Mouse (Mus musculus): ENCODE data around the gene Dnal4. TPM values are rescaled to one million over a fixed set of nuclear protein-coding genes. Genes with fewer than 3 reads are reported as not detected.
"Not testable (repeated sequence)": the region's sequence is repeated elsewhere in the genome, so short reads cannot be mapped to it uniquely, and the experiment has no call there.

The Dnal4 gene
- polyA plus RNA-seq, 2 experiments = 60.9 to 70.2 TPM

- no peak overlapping the region for H3K27ac ChIP-seq (replicated peaks; ENCODE audit: low read depth, low read length)
- TF ChIP-seq POLR2A (IDR thresholded peaks at IDR 0.05; ENCODE audit: borderline replicate concordance, extremely low read depth, insufficient read depth, insufficient read length) = no peak
- H3K4me1 ChIP-seq (ENCODE audit: control insufficient read depth, insufficient read depth, low read length) = peaks cover 7% of the 10 kb centered on the region; the same call in 1 of the 2 replicates
- H3K9me3 ChIP-seq (ENCODE audit: control insufficient read depth, low read length) = no peaks in the 10 kb centered on the region
- DNase-seq (ENCODE audit: low spot score) = peak; percentile 23
- H3K9ac ChIP-seq (ENCODE audit: low read depth, low read length, severe bottlenecking) = no peak overlapping the region
- ATAC-seq (ENCODE audit: low FRiP score, low read depth) = no peak
- WGBS = 70% methylated on average over 19 of the region's 19 CpGs
- H3K4me3 ChIP-seq (replicated peaks; ENCODE audit: low read length) = no peak overlapping the region
- H3K36me3 ChIP-seq (ENCODE audit: control insufficient read depth, insufficient read depth, low read length) = peaks cover 56% of the 10 kb centered on the region
- H3K4me2 ChIP-seq (replicated peaks; ENCODE audit: low read depth, low read length, severe bottlenecking) = no peak overlapping the region
- no peaks in the 10 kb centered on the region for H3K27me3 ChIP-seq (ENCODE audit: control insufficient read depth, insufficient read depth, low read length)
Measured at GRCm38 (mm10) chr15:79823588-79824280, 46.1 kb upstream of the Dnal4 start.

GRCm38 (mm10) chr15:79822265-79823199 is 44.9 kb upstream of the Dnal4 start:
- H3K4me3 ChIP-seq (replicated peaks; ENCODE audit: low read length) = no peak overlapping the region
- no peak overlapping the region for H3K4me2 ChIP-seq (replicated peaks; ENCODE audit: low read depth, low read length, severe bottlenecking)
- no peak overlapping the region for H3K27ac ChIP-seq (replicated peaks; ENCODE audit: low read depth, low read length)
- WGBS = 51% methylated on average over 13 of the region's 13 CpGs
- peaks cover 4% of the 10 kb centered on the region; the same call in 1 of the 2 replicates for H3K4me1 ChIP-seq (ENCODE audit: control insufficient read depth, insufficient read depth, low read length)
- peaks cover 44% of the 10 kb centered on the region for H3K36me3 ChIP-seq (ENCODE audit: control insufficient read depth, insufficient read depth, low read length)
- no peak for TF ChIP-seq POLR2A (IDR thresholded peaks at IDR 0.05; ENCODE audit: borderline replicate concordance, extremely low read depth, insufficient read depth, insufficient read length)
- no peak for DNase-seq (ENCODE audit: low spot score)
- no peak for ATAC-seq (ENCODE audit: low FRiP score, low read depth)
- H3K27me3 ChIP-seq (ENCODE audit: control insufficient read depth, insufficient read depth, low read length) = no peaks in the 10 kb centered on the region
- H3K9ac ChIP-seq (ENCODE audit: low read depth, low read length, severe bottlenecking) = no peak overlapping the region
- H3K9me3 ChIP-seq (ENCODE audit: control insufficient read depth, low read length) = no peaks in the 10 kb centered on the region

GRCm38 (mm10) chr15:79818325-79818724 is 40.7 kb upstream of the Dnal4 start:
- ATAC-seq (ENCODE audit: low FRiP score, low read depth) = no peak
- no peaks in the 10 kb centered on the region for H3K4me1 ChIP-seq (ENCODE audit: control insufficient read depth, insufficient read depth, low read length)
- H3K27ac ChIP-seq (replicated peaks; ENCODE audit: low read depth, low read length) = no peak overlapping the region
- H3K4me2 ChIP-seq (replicated peaks; ENCODE audit: low read depth, low read length, severe bottlenecking) = no peak overlapping the region
- no peak for TF ChIP-seq POLR2A (IDR thresholded peaks at IDR 0.05; ENCODE audit: borderline replicate concordance, extremely low read depth, insufficient read depth, insufficient read length)
- H3K9me3 ChIP-seq (ENCODE audit: control insufficient read depth, low read length) = no peaks in the 10 kb centered on the region
- no peaks in the 10 kb centered on the region for H3K27me3 ChIP-seq (ENCODE audit: control insufficient read depth, insufficient read depth, low read length)
- peaks cover 8% of the 10 kb centered on the region for H3K36me3 ChIP-seq (ENCODE audit: control insufficient read depth, insufficient read depth, low read length)
- DNase-seq (ENCODE audit: low spot score) = no peak
- WGBS = 89% methylated on average over 4 of the region's 4 CpGs
- H3K4me3 ChIP-seq (replicated peaks; ENCODE audit: low read length) = no peak overlapping the region
- no peak overlapping the region for H3K9ac ChIP-seq (ENCODE audit: low read depth, low read length, severe bottlenecking)

GRCm38 (mm10) chr15:79813666-79814258 is 36.1 kb upstream of the Dnal4 start:
- WGBS = 46% methylated on average over 8 of the region's 8 CpGs
- Histone ChIP-seq H3K4me1 (ENCODE audit: control insufficient read depth, insufficient read depth, low read length) (no peaks in the 10 kb centered on the region), H3K27me3 (ENCODE audit: control insufficient read depth, insufficient read depth, low read length) (no peaks in the 10 kb centered on the region), H3K4me3 (replicated peaks; ENCODE audit: low read length) (no peak overlapping the region), H3K4me2 (replicated peaks; ENCODE audit: low read depth, low read length, severe bottlenecking) (no peak overlapping the region), H3K9me3 (ENCODE audit: control insufficient read depth, low read length) (no peaks in the 10 kb centered on the region), H3K27ac (replicated peaks; ENCODE audit: low read depth, low read length) (no peak overlapping the region), H3K9ac (ENCODE audit: low read depth, low read length, severe bottlenecking) (no peak overlapping the region), H3K36me3 (ENCODE audit: control insufficient read depth, insufficient read depth, low read length) (no peaks in the 10 kb centered on the region)
- DNase-seq (ENCODE audit: low spot score) (no peak), ATAC-seq (ENCODE audit: low FRiP score, low read depth) (no peak)
- TF ChIP-seq POLR2A (IDR thresholded peaks at IDR 0.05; ENCODE audit: borderline replicate concordance, extremely low read depth, insufficient read depth, insufficient read length) = no peak

- not testable (repeated sequence) for H3K4me1 ChIP-seq (ENCODE audit: control insufficient read depth, insufficient read depth, low read length); ATAC-seq (ENCODE audit: low FRiP score, low read depth); H3K27ac ChIP-seq (replicated peaks; ENCODE audit: low read depth, low read length); H3K4me3 ChIP-seq (replicated peaks; ENCODE audit: low read length); H3K36me3 ChIP-seq (ENCODE audit: control insufficient read depth, insufficient read depth, low read length); H3K4me2 ChIP-seq (replicated peaks; ENCODE audit: low read depth, low read length, severe bottlenecking); DNase-seq (ENCODE audit: low spot score); H3K27me3 ChIP-seq (ENCODE audit: control insufficient read depth, insufficient read depth, low read length); H3K9me3 ChIP-seq (ENCODE audit: control insufficient read depth, low read length); H3K9ac ChIP-seq (ENCODE audit: low read depth, low read length, severe bottlenecking)
- 50% methylated on average over 2 of the region's 2 CpGs for WGBS
Measured at GRCm38 (mm10) chr15:79812840-79813239, 35.2 kb upstream of the Dnal4 start.

Data from limb, embryonic 14.5 days (tissue).